Mouse (Mus musculus) liver, postnatal 0 days (tissue): ENCODE data around the gene C1ql3.

Experiments used
- CTCF ChIP-seq: sonication (generic); IDR thresholded peaks from 2 replicates; pipeline ENCODE4 v1.5.1; 2016; ENCODE audit warnings: antibody characterized with exemption, low read depth
- EP300 ChIP-seq: IDR thresholded peaks from 2 replicates; pipeline ENCODE4 v1.6.1; 2016; ENCODE audit warnings: antibody characterized with exemption, low read depth, mild to moderate bottlenecking

GRCm38 (mm10) chr2:13039785-13040184 lies 28.2 kb upstream of the C1ql3 start:
- TF ChIP-seq CTCF (no peak), EP300 (no peak)
